Mouse (Mus musculus): ENCODE measurements at regions not wholly inside any gene's neighbourhood (a gene's known extent, or its start where the extent isn't known, plus 50 kb on each side); places are given as distances from the start of the nearest gene placed in this dataset.

DNA sequence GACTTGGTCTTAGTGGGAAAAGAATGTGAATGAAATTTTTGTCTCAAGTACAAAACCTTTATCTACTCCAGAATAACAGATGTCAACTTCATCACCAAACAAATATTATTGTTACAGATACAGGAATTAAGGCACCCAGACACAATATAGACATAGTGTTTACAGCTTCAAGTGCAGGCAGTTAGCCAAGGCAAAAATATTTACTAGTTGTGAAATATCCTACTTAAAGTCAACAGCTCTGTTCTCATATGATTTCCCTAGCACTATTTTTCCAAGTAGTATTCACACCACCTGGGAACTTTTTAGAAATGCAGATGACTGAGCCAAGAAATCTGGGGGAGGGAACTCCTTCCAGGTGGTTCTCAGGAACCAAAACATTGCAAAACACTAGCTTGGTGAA lies 684.1 kb upstream of the Dppa4 start:
- Histone ChIP-seq H3K27ac (no peak overlapping the region), H3K4me2 (no peak overlapping the region), H3K4me1 (no peaks in the 10 kb centered on the region), H3K9ac (no peak overlapping the region), H3K9me3 (no peaks in the 10 kb centered on the region), H3K36me3 (replicated peaks) (no peaks in the 10 kb centered on the region), H3K4me3 (no peak overlapping the region), H3K27me3 (replicated peaks) (no peaks in the 10 kb centered on the region)
- ATAC-seq (replicated peaks), result no peak

Measured in midbrain, embryonic 15.5 days (tissue).